Mouse (Mus musculus) heart, embryonic 10.5 days (tissue): ENCODE measurements at regions not wholly inside any gene's neighbourhood (a gene's known extent, or its start where the extent isn't known, plus 50 kb on each side); places are given as distances from the start of the nearest gene placed in this dataset.

Source experiments
- DNase-seq: peaks from one replicate; pipeline ENCODE4 v3.0.0-alpha.2; 2017; ENCODE audit warnings: low spot score
- H3K27ac ChIP-seq: fragments of 300-500 bp; sonication (generic); 2 replicates; pipeline ENCODE4 v1.5.1; 2016; ENCODE audit warnings: mild to moderate bottlenecking
- H3K27me3 ChIP-seq: fragments of 300-500 bp; sonication (generic); 2 replicates; pipeline ENCODE4 v1.6.1; 2016; ENCODE audit warnings: mild to moderate bottlenecking; ENCODE audit not compliant: poor library complexity, insufficient read depth, severe bottlenecking
- H3K36me3 ChIP-seq: fragments of 300-500 bp; sonication (generic); 2 replicates; pipeline ENCODE4 v1.6.1; 2016; ENCODE audit warnings: mild to moderate bottlenecking, moderate library complexity
- H3K4me1 ChIP-seq: fragments of 300-500 bp; sonication (generic); 2 replicates; pipeline ENCODE4 v1.6.1; 2016; ENCODE audit warnings: mild to moderate bottlenecking
- H3K4me3 ChIP-seq: fragments of 300-500 bp; sonication (generic); 2 replicates; pipeline ENCODE4 v1.5.1; 2016; ENCODE audit warnings: mild to moderate bottlenecking, moderate library complexity
- H3K9me3 ChIP-seq: fragments of 300-500 bp; sonication (generic); 2 replicates; pipeline ENCODE4 v1.6.1; 2016; ENCODE audit warnings: mild to moderate bottlenecking, moderate library complexity
- WGBS: fragments of 180-500 bp; shearing (Covaris S2); methylation state at CpG from one replicate; pipeline ENCODE4 v1.1.7; 2016; 5-methylcytosine and 5-hydroxymethylcytosine counted together

GRCm38 (mm10) chr3:37952891-37953290 lies 228.6 kb upstream of the Gm5148 start:
- 63% methylated on average over 3 of the region's 3 CpGs for WGBS
- Histone ChIP-seq H3K27me3 (no peaks in the 10 kb centered on the region), H3K36me3 (no peaks in the 10 kb centered on the region), H3K9me3 (no peaks in the 10 kb centered on the region), H3K4me1 (no peaks in the 10 kb centered on the region), H3K27ac (no peak overlapping the region), H3K4me3 (no peak overlapping the region)
- no peak for DNase-seq

DNA sequence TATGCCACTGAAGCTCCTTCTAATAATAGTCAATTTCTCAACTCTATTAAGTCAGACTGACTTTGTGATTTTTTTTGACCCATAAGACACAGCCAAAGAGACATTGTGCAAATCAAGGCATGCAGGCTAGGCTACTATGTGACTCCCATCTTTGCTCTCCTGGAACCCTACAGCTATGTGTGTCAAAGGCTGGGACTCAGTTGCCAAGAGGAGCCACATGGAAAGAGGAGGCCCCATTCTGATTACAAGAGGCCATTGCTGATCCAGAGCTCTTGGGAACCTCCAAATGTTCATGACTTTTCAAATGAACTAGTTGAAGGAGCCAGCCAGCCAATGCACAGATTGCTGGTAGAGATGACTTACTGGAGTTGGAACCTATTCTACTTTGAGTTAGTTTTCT lies 228.0 kb upstream of the Gm5148 start:
- Histone ChIP-seq H3K4me1 (no peaks in the 10 kb centered on the region), H3K27ac (no peak overlapping the region), H3K9me3 (no peaks in the 10 kb centered on the region)

DNA sequence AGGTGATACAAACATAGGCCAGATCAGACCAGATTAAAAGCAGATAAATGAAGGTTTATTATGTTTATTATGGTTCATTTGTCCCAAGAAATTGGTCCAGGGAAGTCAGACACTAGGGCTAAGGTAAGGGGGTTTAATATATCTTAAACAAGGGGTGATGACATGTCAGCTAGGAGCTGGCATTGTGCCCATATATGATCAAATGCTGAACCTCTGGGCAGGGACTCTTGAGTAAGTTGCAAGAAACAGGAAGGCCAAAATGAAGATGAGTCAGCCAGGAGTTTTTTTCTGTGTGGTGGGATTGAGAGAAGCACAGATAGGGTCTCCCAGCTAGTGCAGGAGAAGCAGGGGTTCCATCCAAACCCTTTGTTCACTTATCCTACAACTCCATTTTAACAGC lies 219.4 kb upstream of the Gm5148 start:
- H3K27me3 ChIP-seq: no peaks in the 10 kb centered on the region
- H3K4me1 ChIP-seq: peaks cover under 1% of the 10 kb centered on the region; the same call in 1 of the 2 replicates
- H3K36me3 ChIP-seq: no peaks in the 10 kb centered on the region
- H3K4me3 ChIP-seq: no peak overlapping the region
- DNase-seq: peak; percentile 22
- no peak overlapping the region for H3K27ac ChIP-seq
- H3K9me3 ChIP-seq: no peaks in the 10 kb centered on the region

More for the DNA sequence above, 228.0 kb upstream of the Gm5148 start:
- H3K27me3 ChIP-seq: no peaks in the 10 kb centered on the region
- DNase-seq: no peak
- no peaks in the 10 kb centered on the region for H3K36me3 ChIP-seq
- H3K4me3 ChIP-seq: no peak overlapping the region

GRCm38 (mm10) chr3:37940016-37940415 lies 215.7 kb upstream of the Gm5148 start:
- H3K36me3 ChIP-seq: no peaks in the 10 kb centered on the region
- WGBS: 86% methylated on average over 3 of the region's 3 CpGs
- H3K27me3 ChIP-seq: no peaks in the 10 kb centered on the region
- peaks cover 20% of the 10 kb centered on the region for H3K4me1 ChIP-seq
- DNase-seq: no peak
- H3K4me3 ChIP-seq: no peak overlapping the region
- H3K9me3 ChIP-seq: no peaks in the 10 kb centered on the region
- H3K27ac ChIP-seq: no peak overlapping the region

DNA sequence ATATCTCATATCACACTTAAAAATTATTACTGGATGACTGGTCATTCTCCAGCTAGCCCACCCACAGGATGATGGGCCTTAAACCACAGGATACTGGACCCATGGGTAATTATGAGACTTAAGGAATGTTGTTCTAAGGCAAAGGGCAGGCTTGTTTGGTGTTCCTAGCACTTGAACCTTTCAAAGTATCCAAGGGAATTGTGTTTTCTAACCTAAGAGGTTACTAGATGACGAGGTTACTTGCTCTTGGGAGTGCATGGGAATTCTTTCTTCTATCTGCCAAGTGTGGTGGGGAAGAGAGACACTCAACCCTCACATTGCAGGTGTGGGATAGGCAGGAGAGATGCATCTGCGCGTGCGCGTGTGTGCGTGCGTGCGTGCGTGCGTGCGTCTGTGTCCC lies 214.6 kb upstream of the Gm5148 start:
- DNase-seq: no peak
- no peaks in the 10 kb centered on the region for H3K9me3 ChIP-seq
- 0 out of 2 replicates have a peak overlapping the region, but pooled peaks have one; percentile 31 for H3K27ac ChIP-seq
- no peaks in the 10 kb centered on the region for H3K27me3 ChIP-seq
- no peaks in the 10 kb centered on the region for H3K36me3 ChIP-seq
- 91% methylated on average over 11 of the region's 11 CpGs for WGBS
- no peak overlapping the region for H3K4me3 ChIP-seq
- H3K4me1 ChIP-seq: peaks cover 24% of the 10 kb centered on the region

DNA sequence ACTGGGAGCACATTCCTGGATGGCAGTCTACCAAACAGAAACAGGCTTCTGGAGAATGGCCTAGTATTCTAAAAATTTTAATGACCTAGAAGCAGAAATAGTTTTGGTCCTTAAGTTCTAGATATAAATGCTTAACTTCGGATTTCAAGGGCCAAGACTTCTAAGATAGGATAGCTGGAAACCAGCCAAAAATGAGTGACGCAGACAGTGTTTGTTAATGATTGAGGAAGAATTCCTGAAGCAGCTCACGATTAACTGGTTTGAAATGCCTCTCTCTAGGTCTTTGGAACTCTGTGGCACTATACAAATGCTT lies 213.9 kb upstream of the Gm5148 start:
- WGBS: 18% methylated on average over 3 of the region's 3 CpGs
- no peaks in the 10 kb centered on the region for H3K36me3 ChIP-seq
- no peak for DNase-seq
- H3K4me1 ChIP-seq: peaks cover 24% of the 10 kb centered on the region
- no peaks in the 10 kb centered on the region for H3K9me3 ChIP-seq
- H3K27ac ChIP-seq: no peak overlapping the region
- no peaks in the 10 kb centered on the region for H3K27me3 ChIP-seq
- no peak overlapping the region for H3K4me3 ChIP-seq

DNA sequence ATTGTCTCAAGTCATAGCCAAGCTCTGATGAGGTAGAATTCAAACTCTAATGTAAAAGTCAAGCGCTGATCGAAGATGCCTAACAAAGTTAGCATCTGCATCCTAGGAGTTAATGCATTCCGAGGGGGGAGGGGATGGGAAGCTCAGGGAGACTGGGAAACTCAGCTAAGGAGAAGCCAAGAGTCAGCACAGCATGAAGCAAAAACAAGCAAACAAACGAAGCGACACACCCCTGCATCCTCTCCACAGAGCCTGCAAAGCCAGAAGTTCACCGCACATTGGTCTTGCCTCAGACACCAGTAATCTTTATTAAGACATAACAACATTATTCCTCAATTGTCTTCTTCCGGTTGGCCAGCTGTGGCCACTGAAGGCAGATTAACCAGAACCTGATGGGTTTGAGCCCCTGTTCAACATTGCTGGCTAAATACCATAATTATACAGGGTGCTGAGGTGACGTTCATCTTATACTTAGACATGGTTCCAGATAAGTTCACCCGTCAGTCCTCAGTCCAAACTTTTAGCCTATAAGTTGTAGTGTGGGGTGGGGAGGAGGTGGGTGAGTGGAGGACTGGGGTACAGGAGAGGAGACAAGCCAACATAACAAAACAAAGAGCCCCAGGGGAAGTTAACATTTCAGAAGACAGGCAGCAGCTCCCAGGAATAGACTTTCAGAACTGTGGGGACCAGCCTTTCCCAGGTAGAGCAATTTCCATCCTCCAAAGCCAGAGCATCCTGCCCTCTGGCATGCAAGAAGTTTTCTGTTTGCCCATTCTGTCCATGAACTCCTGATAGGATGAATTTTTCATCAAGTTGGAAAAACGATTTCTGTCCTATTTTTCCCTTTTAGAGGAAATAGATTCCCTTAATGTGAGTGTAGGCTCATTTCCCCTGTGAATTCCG lies 213.3 kb upstream of the Gm5148 start:
- no peak overlapping the region for H3K27ac ChIP-seq
- no peaks in the 10 kb centered on the region for H3K9me3 ChIP-seq
- no peak overlapping the region for H3K4me3 ChIP-seq
- peaks cover 24% of the 10 kb centered on the region for H3K4me1 ChIP-seq
- WGBS: 46% methylated on average over 11 of the region's 11 CpGs
- DNase-seq: peak; percentile 55
- no peaks in the 10 kb centered on the region for H3K36me3 ChIP-seq
- no peaks in the 10 kb centered on the region for H3K27me3 ChIP-seq

DNA sequence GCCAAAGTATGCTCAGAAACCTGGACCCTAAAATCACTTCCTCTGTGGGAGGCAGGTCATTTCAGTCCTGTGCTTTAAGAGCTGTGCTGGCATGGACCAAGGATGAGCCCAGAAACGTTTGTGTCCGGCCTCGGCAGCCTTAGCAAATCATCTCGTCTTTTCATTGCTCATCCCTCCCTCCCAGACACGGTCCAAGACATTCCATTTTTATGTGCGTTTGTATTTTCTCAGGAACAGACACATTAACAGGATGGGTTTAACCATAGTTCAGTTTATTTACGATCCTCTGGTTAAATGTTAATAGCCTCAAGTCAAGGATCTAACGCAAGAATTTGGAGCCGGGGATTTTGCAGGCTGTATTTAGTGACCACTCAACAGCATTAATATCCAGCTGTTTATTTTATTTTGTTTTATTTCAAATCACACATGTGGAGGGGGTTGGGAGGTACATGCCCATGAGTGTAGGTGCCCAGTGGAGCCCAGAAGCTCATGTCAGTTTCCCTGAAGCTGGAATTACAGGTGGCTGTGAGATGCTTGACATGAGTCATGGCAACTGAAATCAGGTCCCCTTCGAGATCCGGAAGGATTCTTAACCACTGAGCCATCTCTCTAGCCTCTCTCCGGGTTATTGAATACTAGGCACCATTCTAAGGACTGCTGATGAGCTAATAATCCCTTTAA lies 212.1 kb upstream of the Gm5148 start:
- H3K4me1 ChIP-seq: peaks cover 24% of the 10 kb centered on the region
- no peaks in the 10 kb centered on the region for H3K27me3 ChIP-seq
- 78% methylated on average over 12 of the region's 12 CpGs for WGBS
- no peak for DNase-seq
- H3K36me3 ChIP-seq: no peaks in the 10 kb centered on the region
- no peaks in the 10 kb centered on the region for H3K9me3 ChIP-seq
- H3K27ac ChIP-seq: no peak overlapping the region
- no peak overlapping the region for H3K4me3 ChIP-seq

DNA sequence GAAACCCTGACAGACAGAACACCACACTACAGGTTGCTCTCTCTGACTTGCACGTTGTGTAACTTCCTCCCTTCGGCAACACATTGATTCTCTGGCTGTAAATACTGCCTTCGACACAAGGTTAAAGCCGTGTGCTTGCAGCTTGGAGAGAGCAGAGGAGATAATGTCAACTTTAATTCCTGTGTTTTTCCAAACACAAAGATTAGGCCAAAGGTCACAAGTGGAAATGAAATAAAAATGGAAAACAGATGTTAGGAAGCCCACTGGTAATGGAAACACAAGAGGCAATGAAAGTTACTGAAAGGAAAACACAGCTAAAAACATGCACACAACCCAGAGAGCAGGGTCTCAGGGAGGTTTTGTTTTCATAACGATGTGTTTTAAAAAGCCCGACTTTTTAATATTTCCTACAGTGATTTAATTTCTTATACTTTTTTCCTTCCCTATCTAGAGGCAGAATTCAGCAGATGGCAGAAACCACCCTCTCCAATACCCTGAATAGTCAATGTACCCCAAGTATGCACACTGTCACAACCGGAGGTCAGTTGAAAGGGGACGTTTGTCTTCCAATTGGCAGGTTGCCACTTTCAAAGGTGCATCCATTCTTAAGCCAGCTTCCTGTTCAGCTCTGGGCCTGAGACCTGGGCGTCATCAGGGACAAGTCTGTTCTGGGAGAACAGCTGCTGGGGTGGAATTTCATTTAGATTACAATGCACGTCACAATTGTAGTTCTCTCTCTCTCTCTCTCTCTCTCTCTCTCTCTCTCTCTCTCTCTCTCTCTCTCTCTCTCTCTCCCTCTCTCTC lies 210.8 kb upstream of the Gm5148 start:
- H3K4me3 ChIP-seq: no peak overlapping the region
- WGBS: 36% methylated on average over 10 of the region's 10 CpGs
- no peaks in the 10 kb centered on the region for H3K27me3 ChIP-seq
- H3K4me1 ChIP-seq: peaks cover 24% of the 10 kb centered on the region
- no peak overlapping the region for H3K27ac ChIP-seq
- DNase-seq: no peak
- no peaks in the 10 kb centered on the region for H3K9me3 ChIP-seq
- H3K36me3 ChIP-seq: no peaks in the 10 kb centered on the region

DNA sequence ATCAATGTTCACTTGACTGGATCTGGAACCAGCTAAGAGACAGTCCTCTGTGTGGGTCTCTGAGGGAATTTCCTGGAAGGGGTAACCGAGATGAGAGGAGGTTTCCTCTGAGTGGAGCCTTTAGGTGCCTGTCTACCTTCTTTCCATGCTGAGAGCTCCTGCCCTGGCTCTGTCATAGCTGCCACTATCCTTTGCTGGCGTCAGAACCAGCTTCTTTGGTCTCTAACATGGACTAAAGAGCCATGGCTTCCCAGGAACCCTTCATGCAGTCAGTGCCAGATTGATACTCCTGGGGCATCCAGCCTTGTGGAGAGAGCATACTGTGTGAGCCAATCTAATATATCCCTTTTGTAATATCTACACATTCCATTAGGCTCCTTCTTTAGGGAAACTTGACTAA lies 209.9 kb upstream of the Gm5148 start:
- no peak overlapping the region for H3K4me3 ChIP-seq
- H3K36me3 ChIP-seq: no peaks in the 10 kb centered on the region
- peaks cover 24% of the 10 kb centered on the region for H3K4me1 ChIP-seq
- no peaks in the 10 kb centered on the region for H3K27me3 ChIP-seq
- no peaks in the 10 kb centered on the region for H3K9me3 ChIP-seq
- WGBS: 66% methylated on average over 2 of the region's 2 CpGs
- H3K27ac ChIP-seq: no peak overlapping the region
- DNase-seq: peak; percentile 54

DNA sequence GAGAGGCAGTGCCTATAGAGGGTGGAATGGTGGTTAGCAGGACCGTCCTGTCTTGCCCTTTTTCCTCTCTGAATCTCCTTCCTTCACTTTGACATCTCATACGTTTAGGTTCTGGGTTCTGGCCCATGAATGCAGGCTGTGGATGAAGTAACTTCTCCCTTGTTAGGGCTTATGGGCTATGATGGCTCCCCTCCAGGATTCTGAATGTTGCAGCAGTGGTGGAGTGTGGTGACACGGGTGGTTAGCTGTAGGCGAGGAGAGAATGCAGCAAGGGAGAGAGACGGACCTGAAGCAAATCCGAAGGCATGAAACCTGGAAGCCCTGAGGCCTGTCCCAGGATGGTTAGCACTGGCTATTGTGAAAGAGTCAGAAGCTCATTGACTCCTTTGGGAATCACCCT lies 204.4 kb upstream of the Gm5148 start:
- peaks cover 7% of the 10 kb centered on the region; the same call in 1 of the 2 replicates for H3K4me1 ChIP-seq
- no peak overlapping the region for H3K27ac ChIP-seq
- WGBS: 80% methylated on average over 6 of the region's 6 CpGs
- H3K36me3 ChIP-seq: no peaks in the 10 kb centered on the region
- no peaks in the 10 kb centered on the region for H3K27me3 ChIP-seq
- H3K4me3 ChIP-seq: no peak overlapping the region
- peak; percentile 43 for DNase-seq
- H3K9me3 ChIP-seq: peaks cover 2% of the 10 kb centered on the region; the same call in 1 of the 2 replicates

- H3K4me3 ChIP-seq: no peak overlapping the region
- DNase-seq: no peak
- WGBS: 66% methylated on average over 4 of the region's 4 CpGs
- no peak overlapping the region for H3K27ac ChIP-seq
- no peaks in the 10 kb centered on the region for H3K27me3 ChIP-seq
- H3K4me1 ChIP-seq: peaks cover 6% of the 10 kb centered on the region; the same call in 1 of the 2 replicates
- no peaks in the 10 kb centered on the region for H3K36me3 ChIP-seq
- H3K9me3 ChIP-seq: no peaks in the 10 kb centered on the region
These were observed 195.3 kb upstream of the Gm5148 start for GRCm38 (mm10) chr3:37919450-37920156.
